Mouse (Mus musculus) MEL (cell line): Measurements from ENCODE around the gene Dnmt3c.

Experiments
- CTCF ChIP-seq, 3 experiments: IDR thresholded peaks in 2 of 3; conservative IDR thresholded peaks in 1 of 3; 2 replicates each; pipeline ENCODE4 v1.5.1; 2011 to 2012; ENCODE audit warnings: low read length in 3 of 3, low read depth in 2 of 3, mild to moderate bottlenecking in 2 of 3, improper control_type of control experiment in 1 of 3, inconsistent platforms in 1 of 3, mixed read lengths in 1 of 3, moderate library complexity in 1 of 3; ENCODE audit not compliant: control insufficient read depth in 1 of 3, insufficient read depth in 1 of 3, poor library complexity in 1 of 3, severe bottlenecking in 1 of 3
- JUND ChIP-seq: IDR thresholded peaks from 2 replicates; pipeline ENCODE4 v1.6.1; 2011; ENCODE audit warnings: low read depth, mild to moderate bottlenecking, improper control_type of control experiment, low read length
- MXI1 ChIP-seq: IDR thresholded peaks from 2 replicates; pipeline ENCODE4 v1.6.1; 2011; ENCODE audit warnings: mild to moderate bottlenecking, low read depth, low read length, improper control_type of control experiment
- POLR2A ChIP-seq, 2 experiments: IDR thresholded peaks; 2 replicates each; pipeline ENCODE4 v1.6.1; 2011 to 2012; ENCODE audit warnings: low read length in 2 of 2, mild to moderate bottlenecking in 2 of 2, control low read depth in 1 of 2, improper control_type of control experiment in 1 of 2, low read depth in 1 of 2, moderate library complexity in 1 of 2; ENCODE audit not compliant: control insufficient read depth in 1 of 2, insufficient read depth in 1 of 2, poor library complexity in 1 of 2
- POLR2AphosphoS2 ChIP-seq: IDR thresholded peaks from 2 replicates; pipeline ENCODE4 v1.6.1; 2011; ENCODE audit warnings: low read length, improper control_type of control experiment
- SIN3A ChIP-seq: IDR thresholded peaks from 2 replicates; pipeline ENCODE4 v1.6.1; 2012; ENCODE audit warnings: low read length, improper control_type of control experiment, inconsistent platforms
- USF2 ChIP-seq, 2 experiments: IDR thresholded peaks; 2 replicates each; pipeline ENCODE4 v1.6.1; 2011 to 2012; ENCODE audit warnings: improper control_type of control experiment in 2 of 2, low read length in 2 of 2, borderline replicate concordance in 1 of 2, inconsistent platforms in 1 of 2, low read depth in 1 of 2, mild to moderate bottlenecking in 1 of 2; ENCODE audit not compliant: insufficient read depth in 1 of 2
- ZNF384 ChIP-seq: IDR thresholded peaks from 2 replicates; pipeline ENCODE4 v1.6.1; 2012; ENCODE audit warnings: low read depth, mild to moderate bottlenecking, inconsistent platforms, low read length, improper control_type of control experiment

DNA sequence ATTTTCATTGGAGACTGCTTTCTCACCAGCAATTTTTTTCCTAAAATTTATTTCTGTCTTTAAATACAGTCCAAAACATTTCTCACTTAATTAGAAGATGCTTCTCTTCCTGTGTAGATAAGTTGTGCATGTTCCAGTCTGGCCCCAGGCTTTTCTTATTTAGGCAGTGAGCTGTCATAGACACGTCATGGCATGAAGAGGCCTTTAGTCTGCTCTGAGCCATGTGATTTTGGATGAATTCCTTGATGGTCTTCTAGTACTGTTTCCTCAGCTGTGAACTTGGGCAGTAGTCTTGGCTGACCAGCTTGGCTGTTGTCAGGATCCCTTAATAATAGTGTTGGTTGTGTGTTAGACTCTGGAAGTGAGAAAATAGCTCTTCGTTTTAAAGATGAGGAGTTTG is 53.9 kb downstream of the Dnmt3c start:
- TF ChIP-seq POLR2A (IDR thresholded peaks at IDR 0.05; ENCODE audit: control insufficient read depth in 1 of 2, insufficient read depth in 1 of 2, low read depth in 1 of 2, low read length in 2 of 2, poor library complexity in 1 of 2) = no peak
- no peak for TF ChIP-seq MXI1
- TF ChIP-seq ZNF384 = no peak
- no peak for TF ChIP-seq CTCF (IDR thresholded peaks at IDR 0.05 in 2 of 3, conservative IDR thresholded peaks at IDR 0.05 in 1 of 3; ENCODE audit: control insufficient read depth in 1 of 3, insufficient read depth in 1 of 3, low read depth in 2 of 3, low read length in 3 of 3, poor library complexity in 1 of 3, severe bottlenecking in 1 of 3)
- no peak for TF ChIP-seq USF2 (IDR thresholded peaks at IDR 0.05; ENCODE audit: borderline replicate concordance in 1 of 2, insufficient read depth in 1 of 2, low read depth in 1 of 2, low read length in 2 of 2)
- TF ChIP-seq POLR2AphosphoS2 = no peak
- TF ChIP-seq SIN3A = no peak
- TF ChIP-seq JUND = no peak
